Mouse (Mus musculus) bone marrow macrophage, adult 2 months (primary cell): ENCODE measurements around the gene Tex26.

Experiments used
- CTCF ChIP-seq: IDR thresholded peaks from 2 replicates; pipeline ENCODE4 v1.5.1; 2012; ENCODE audit warnings: low read depth, mild to moderate bottlenecking, low read length, moderate library complexity
- POLR2A ChIP-seq: IDR thresholded peaks from 2 replicates; pipeline ENCODE4 v1.6.1; 2012; ENCODE audit warnings: mild to moderate bottlenecking, low read depth, low read length, borderline replicate concordance

- no peak for TF ChIP-seq CTCF
- TF ChIP-seq POLR2A = no peak
These were observed 12.0 kb upstream of the Tex26 start for GRCm38 (mm10) chr5:149427277-149428060.
